Mouse (Mus musculus): ENCODE results near the gene Gm3415. TPM values are rescaled to one million over a fixed set of nuclear protein-coding genes. Genes with fewer than 3 reads are reported as not detected.
"Not testable (repeated sequence)": the region's sequence is repeated elsewhere in the genome, so short reads cannot be mapped to it uniquely, and the experiment has no call there.

Gene Gm3415
- not detected in 2 replicates for polyA plus RNA-seq (2011; ENCODE audit: insufficient read length, low read depth, missing spikeins)

- H3K4me1 ChIP-seq (ENCODE audit: control insufficient read depth, insufficient read depth, low read length); H3K4me3 ChIP-seq (ENCODE audit: insufficient read depth, low read length); H3K27ac ChIP-seq (ENCODE audit: insufficient read depth, low read length): not testable (repeated sequence)
Measured at GRCm38 (mm10) chr5:146555836-146556235, at the start of gene Gm3415. Gene Gm3415 (plus strand): TSS chr5:146556136.

GRCm38 (mm10) chr5:146513823-146514222 lies 42.1 kb upstream of the Gm3415 start, which contains the start of gene Gm3402:
Gene Gm3402 (plus strand): TSS chr5:146514123.
- H3K27ac ChIP-seq (ENCODE audit: insufficient read depth, low read length); H3K4me3 ChIP-seq (ENCODE audit: insufficient read depth, low read length); H3K4me1 ChIP-seq (ENCODE audit: control insufficient read depth, insufficient read depth, low read length): not testable (repeated sequence)

- H3K27ac ChIP-seq (ENCODE audit: insufficient read depth, low read length); H3K4me1 ChIP-seq (ENCODE audit: control insufficient read depth, insufficient read depth, low read length); H3K4me3 ChIP-seq (ENCODE audit: insufficient read depth, low read length): not testable (repeated sequence)
Measured at GRCm38 (mm10) chr5:146525501-146525900, 30.4 kb upstream of the Gm3415 start, which contains the start of gene Gm3404. Gene Gm3404 (plus strand): TSS chr5:146525801.

- H3K4me3 ChIP-seq (ENCODE audit: insufficient read depth, low read length); H3K27ac ChIP-seq (ENCODE audit: insufficient read depth, low read length); H3K4me1 ChIP-seq (ENCODE audit: control insufficient read depth, insufficient read depth, low read length): not testable (repeated sequence)
Measured at GRCm38 (mm10) chr5:146537347-146537746, 18.6 kb upstream of the Gm3415 start, which contains the start of gene Gm3409. Gene Gm3409 (plus strand): TSS chr5:146537647.

- no peak overlapping the region for H3K27ac ChIP-seq (ENCODE audit: insufficient read depth, low read length)
- H3K4me1 ChIP-seq (ENCODE audit: control insufficient read depth, insufficient read depth, low read length), result no peaks in the 10 kb centered on the region
- H3K4me3 ChIP-seq (ENCODE audit: insufficient read depth, low read length), result no peak overlapping the region
- TF ChIP-seq POLR2A (IDR thresholded peaks at IDR 0.05; ENCODE audit: low read depth, low read length), result no peak
- TF ChIP-seq CTCF (IDR thresholded peaks at IDR 0.05; ENCODE audit: borderline replicate concordance, insufficient read depth, low read length), result no peak
Measured at GRCm38 (mm10) chr5:146564259-146564658, 8.3 kb downstream of the Gm3415 start.

GRCm38 (mm10) chr5:146567054-146567453 lies 11.1 kb downstream of the Gm3415 start:
- TF ChIP-seq CTCF (IDR thresholded peaks at IDR 0.05; ENCODE audit: borderline replicate concordance, insufficient read depth, low read length) (no peak), POLR2A (IDR thresholded peaks at IDR 0.05; ENCODE audit: low read depth, low read length) (no peak)
- Histone ChIP-seq H3K4me3 (ENCODE audit: insufficient read depth, low read length) (no peak overlapping the region), H3K27ac (ENCODE audit: insufficient read depth, low read length) (no peak overlapping the region), H3K4me1 (ENCODE audit: control insufficient read depth, insufficient read depth, low read length) (no peaks in the 10 kb centered on the region)

GRCm38 (mm10) chr5:146570179-146570578 lies 14.2 kb downstream of the Gm3415 start:
- not testable (repeated sequence) for H3K4me1 ChIP-seq (ENCODE audit: control insufficient read depth, insufficient read depth, low read length); H3K4me3 ChIP-seq (ENCODE audit: insufficient read depth, low read length); H3K27ac ChIP-seq (ENCODE audit: insufficient read depth, low read length)

GRCm38 (mm10) chr5:146571830-146572734 lies 16.1 kb downstream of the Gm3415 start:
- not testable (repeated sequence) for H3K4me3 ChIP-seq (ENCODE audit: insufficient read depth, low read length); H3K27ac ChIP-seq (ENCODE audit: insufficient read depth, low read length); H3K4me1 ChIP-seq (ENCODE audit: control insufficient read depth, insufficient read depth, low read length)

GRCm38 (mm10) chr5:146572735-146573042 lies 16.8 kb downstream of the Gm3415 start:
- not testable (repeated sequence) for H3K4me1 ChIP-seq (ENCODE audit: control insufficient read depth, insufficient read depth, low read length); H3K27ac ChIP-seq (ENCODE audit: insufficient read depth, low read length); H3K4me3 ChIP-seq (ENCODE audit: insufficient read depth, low read length)

GRCm38 (mm10) chr5:146576668-146577067 lies 20.7 kb downstream of the Gm3415 start:
- Histone ChIP-seq H3K4me1 (ENCODE audit: control insufficient read depth, insufficient read depth, low read length) (no peaks in the 10 kb centered on the region), H3K27ac (ENCODE audit: insufficient read depth, low read length) (no peak overlapping the region), H3K4me3 (ENCODE audit: insufficient read depth, low read length) (no peak overlapping the region)
- no peak for TF ChIP-seq POLR2A (IDR thresholded peaks at IDR 0.05; ENCODE audit: low read depth, low read length)
- no peak for TF ChIP-seq CTCF (IDR thresholded peaks at IDR 0.05; ENCODE audit: borderline replicate concordance, insufficient read depth, low read length)

GRCm38 (mm10) chr5:146584156-146584477 lies 28.2 kb downstream of the Gm3415 start:
- Histone ChIP-seq H3K4me3 (ENCODE audit: insufficient read depth, low read length) (no peak overlapping the region), H3K27ac (ENCODE audit: insufficient read depth, low read length) (no peak overlapping the region), H3K4me1 (ENCODE audit: control insufficient read depth, insufficient read depth, low read length) (no peaks in the 10 kb centered on the region)
- TF ChIP-seq POLR2A (IDR thresholded peaks at IDR 0.05; ENCODE audit: low read depth, low read length), result no peak
- TF ChIP-seq CTCF (IDR thresholded peaks at IDR 0.05; ENCODE audit: borderline replicate concordance, insufficient read depth, low read length), result no peak
